Mouse (Mus musculus) cerebellum, adult 2 months (tissue): ENCODE data around the gene Ctsa.

Experiments
- CTCF ChIP-seq: fragments of 200-500 bp; IDR thresholded peaks from 2 replicates; pipeline ENCODE4 v1.5.1; 2011; ENCODE audit warnings: low read depth, mild to moderate bottlenecking, control low read depth, low read length, moderate library complexity, borderline replicate concordance; ENCODE audit not compliant: insufficient read depth
- POLR2A ChIP-seq: fragments of 200-500 bp; IDR thresholded peaks from 2 replicates; pipeline ENCODE4 v1.6.1; 2011; ENCODE audit warnings: low read length, control low read depth, borderline replicate concordance; ENCODE audit not compliant: insufficient read depth

DNA sequence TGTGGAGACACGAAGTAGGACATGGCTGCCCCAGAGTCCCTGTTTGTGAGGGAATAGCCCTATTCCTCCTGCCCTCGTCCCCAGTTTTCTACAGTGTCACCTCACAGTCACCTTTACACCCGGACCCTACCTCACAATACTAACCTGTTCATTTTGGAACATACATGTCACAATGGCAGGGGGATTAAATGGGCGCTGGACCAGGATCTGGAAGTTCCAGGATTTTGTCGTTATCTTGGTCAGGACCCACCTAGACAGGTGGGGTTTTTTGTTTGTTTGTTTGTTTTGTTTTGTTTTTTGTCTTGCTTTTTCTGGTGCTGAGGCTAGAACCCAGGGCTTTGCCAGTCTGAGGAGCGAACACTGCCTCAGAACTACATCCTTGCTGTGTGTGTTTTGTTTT is 4.2 kb upstream of the Ctsa start, which contains the start of gene Spata25:
- no peak for TF ChIP-seq CTCF
- TF ChIP-seq POLR2A = no peak
